Mouse (Mus musculus) liver, embryonic 14.5 days (tissue): ENCODE measurements around the gene Ckap2l. TPM values are rescaled to one million over a fixed set of nuclear protein-coding genes. Genes with fewer than 3 reads are reported as not detected.

Experiments used
- ATAC-seq: fragments of 200-750 bp; cut with Nextera tagmentation; 2 replicates; pipeline ENCODE4 v1.8.0; 2017; ENCODE audit warnings: moderate number of reproducible peaks, mild to moderate bottlenecking, moderate library complexity; ENCODE audit not compliant: insufficient read depth
- DNase-seq, 3 experiments: peaks; one replicate each; pipeline ENCODE4 v3.0.0-alpha.2; 2012 to 2013; ENCODE audit warnings: low read depth in 3 of 3, low spot score in 3 of 3
- H3K27ac ChIP-seq: fragments of 300-500 bp; sonication (generic); 2 replicates; pipeline ENCODE4 v1.5.1; 2014; ENCODE audit warnings: moderate library complexity, mild to moderate bottlenecking, control low read depth, inconsistent platforms
- H3K27me3 ChIP-seq: fragments of 300-500 bp; sonication (generic); 2 replicates; pipeline ENCODE4 v1.6.1; 2014; ENCODE audit warnings: mild to moderate bottlenecking, low read length, moderate library complexity; ENCODE audit not compliant: control insufficient read depth, insufficient read depth
- H3K36me3 ChIP-seq: fragments of 300-500 bp; sonication (generic); replicated peaks from 2 replicates; pipeline ENCODE4 v1.6.1; 2014; ENCODE audit warnings: low read depth; ENCODE audit not compliant: control insufficient read depth, insufficient read depth
- H3K4me1 ChIP-seq, 2 experiments: fragments of 200-500 bp in 1 of 2; fragments of 300-500 bp in 1 of 2; sonication (generic) in 1 of 2; replicated peaks; 2 replicates each; pipeline ENCODE4 v1.6.1; 2012 to 2014; ENCODE audit warnings: antibody characterized with exemption in 1 of 2, inconsistent platforms in 1 of 2, low read length in 1 of 2; ENCODE audit not compliant: control insufficient read depth in 2 of 2, insufficient read depth in 2 of 2
- H3K4me2 ChIP-seq: fragments of 300-500 bp; sonication (generic); 2 replicates; pipeline ENCODE4 v1.6.1; 2014; ENCODE audit warnings: low read depth, mild to moderate bottlenecking, control low read depth, moderate library complexity
- H3K4me3 ChIP-seq, 2 experiments: fragments of 200-500 bp in 1 of 2; fragments of 300-500 bp in 1 of 2; sonication (generic) in 1 of 2; 2 replicates each; pipeline ENCODE4 v1.5.1; 2012 to 2014; ENCODE audit warnings: low read depth in 2 of 2, low read length in 2 of 2, mild to moderate bottlenecking in 2 of 2, control low read depth in 1 of 2, inconsistent platforms in 1 of 2, moderate library complexity in 1 of 2; ENCODE audit not compliant: insufficient read depth in 1 of 2
- H3K9ac ChIP-seq: fragments of 300-500 bp; sonication (generic); replicated peaks from 2 replicates; pipeline ENCODE4 v1.6.1; 2014; ENCODE audit warnings: mild to moderate bottlenecking, control low read depth, moderate library complexity
- H3K9me3 ChIP-seq: fragments of 300-500 bp; sonication (generic); 2 replicates; pipeline ENCODE4 v1.6.1; 2016; ENCODE audit warnings: low read length, mixed read lengths; ENCODE audit not compliant: control insufficient read depth
- CTCF ChIP-seq: IDR thresholded peaks from 2 replicates; pipeline ENCODE4 v1.5.1; 2016; ENCODE audit warnings: antibody characterized with exemption, low read depth, control low read depth
- EP300 ChIP-seq: IDR thresholded peaks from 2 replicates; pipeline ENCODE4 v1.6.1; 2016; ENCODE audit warnings: antibody characterized with exemption, low read depth
- WGBS: fragments of 180-500 bp; shearing (Covaris S2); extraction: QIAGEN DNeasy Blood & Tissue Kit; methylation state at CpG from one replicate; pipeline ENCODE4 v1.1.7; 2014; ENCODE audit not compliant: insufficient replicate concordance; 5-methylcytosine and 5-hydroxymethylcytosine counted together
- polyA plus RNA-seq, 2 experiments: library from polyadenylated mRNA; depleted of rRNA in 1 of 2; stranded (reverse) in 1 of 2; unstranded in 1 of 2; fragments of >200 nt; fragmentation: Nextera tagmentation in 1 of 2; extraction: Ambion mirVana in 1 of 2; gene quantifications; 2 replicates each; pipeline versions ENCODE4 v1.2.1 to v1.2.3; 2012 to 2014

The Ckap2l gene
- polyA plus RNA-seq, 2 experiments: 11.0 to 39.3 TPM

DNA sequence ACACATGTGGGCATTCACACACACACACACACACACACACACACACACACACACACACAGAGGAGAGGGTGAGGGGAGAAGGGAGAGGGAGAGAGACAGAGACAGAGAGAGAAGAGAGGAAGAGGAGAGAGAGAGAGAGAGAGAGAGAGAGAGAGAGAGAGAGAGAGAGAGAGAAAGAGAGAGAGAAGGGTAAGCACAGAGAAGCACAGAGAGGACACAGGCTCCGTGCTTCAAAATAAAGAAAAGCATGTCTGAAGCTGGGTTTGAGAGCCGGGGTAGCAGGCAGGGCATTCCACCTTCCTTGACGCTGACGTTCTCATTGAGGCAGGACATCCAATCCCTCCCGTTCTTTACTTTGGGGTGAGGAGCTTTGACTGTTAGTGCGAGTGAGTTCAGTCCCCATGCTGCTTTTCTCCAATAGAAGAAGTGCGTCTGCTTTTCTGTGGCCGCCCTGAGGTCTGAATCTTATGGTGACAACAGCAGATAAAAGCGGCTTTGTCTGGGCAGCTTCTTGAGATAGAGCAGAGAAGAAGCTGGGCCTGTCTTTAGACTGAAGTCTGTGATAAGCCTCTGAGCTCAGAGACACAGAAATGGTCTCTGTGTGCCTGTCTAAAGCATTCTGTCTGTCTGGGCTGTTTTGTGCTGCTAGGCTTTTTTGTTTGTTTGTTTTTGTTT, 63.1 kb downstream of the Ckap2l start:
- Histone ChIP-seq H3K9me3 (no peaks in the 10 kb centered on the region), H3K4me2 (peak overlapping the region; percentile 68), H3K36me3 (no peaks in the 10 kb centered on the region), H3K27me3 (no peaks in the 10 kb centered on the region), H3K4me1 (peaks cover 54 to 69% of the 10 kb centered on the region in 2 experiments), H3K4me3 (peak overlapping the region; percentile 31 to 42), H3K9ac (peak overlapping the region; percentile 67), H3K27ac (peak overlapping the region; percentile 88)
- ATAC-seq: peak; percentile 76
- DNase-seq: peak; percentile 62 to 65 (median 64)
- WGBS: 15% methylated on average over 9 of the region's 9 CpGs
- TF ChIP-seq CTCF: no peak
- TF ChIP-seq EP300: peak; percentile 67

DNA sequence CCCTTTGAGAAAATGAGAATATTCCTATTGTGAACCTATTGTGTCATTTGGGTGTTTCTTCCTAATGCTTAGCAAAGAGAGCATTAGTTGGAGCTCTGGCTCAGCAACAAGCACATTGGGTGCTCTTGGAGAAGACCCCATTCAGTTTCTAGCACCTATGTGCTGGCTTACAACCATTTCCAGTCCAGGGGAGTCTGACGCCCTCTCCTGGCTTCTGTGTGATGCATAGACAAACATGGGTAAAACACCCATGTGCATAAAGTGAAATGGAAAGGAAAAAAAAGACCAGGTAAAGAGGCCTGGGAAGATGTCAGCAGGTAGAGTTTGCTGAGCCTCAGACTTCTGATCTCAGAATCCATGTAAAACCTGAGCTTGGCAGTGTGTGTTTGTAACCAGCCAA, 63.8 kb downstream of the Ckap2l start:
- H3K4me1 ChIP-seq: peaks cover 57 to 72% of the 10 kb centered on the region in 2 experiments
- peak; percentile 58 for TF ChIP-seq CTCF
- no peak for TF ChIP-seq EP300
- H3K27me3 ChIP-seq: no peaks in the 10 kb centered on the region
- peak overlapping the region; percentile 31 to 42 for H3K4me3 ChIP-seq
- H3K9ac ChIP-seq: peak overlapping the region; percentile 67
- no peaks in the 10 kb centered on the region for H3K36me3 ChIP-seq
- peak overlapping the region; percentile 88 for H3K27ac ChIP-seq
- no peak for DNase-seq
- H3K4me2 ChIP-seq: peak overlapping the region; percentile 68
- H3K9me3 ChIP-seq: no peaks in the 10 kb centered on the region
- no peak for ATAC-seq
- WGBS: 48% methylated on average over 1 of the region's 1 CpGs

DNA sequence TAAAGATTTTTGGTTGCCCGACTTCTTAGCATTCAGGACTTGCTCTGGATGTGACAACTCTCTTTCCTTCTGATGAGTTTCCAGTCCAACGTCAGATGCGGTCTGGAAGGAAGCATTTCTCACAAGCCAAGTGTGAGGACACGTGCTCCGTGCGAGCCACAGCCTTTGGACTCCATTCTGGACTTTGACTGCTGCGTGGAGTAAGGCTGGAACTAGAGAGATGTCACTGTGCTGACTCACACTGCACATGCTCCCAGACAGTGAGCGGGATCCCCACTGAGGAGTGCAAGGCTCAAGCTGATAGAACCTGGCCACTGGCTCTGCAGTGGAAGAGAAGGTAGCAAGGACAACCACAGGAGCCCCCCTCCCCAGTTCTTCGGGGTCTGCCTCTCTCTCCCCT, 64.5 kb downstream of the Ckap2l start:
- no peaks in the 10 kb centered on the region for H3K36me3 ChIP-seq
- no peaks in the 10 kb centered on the region for H3K27me3 ChIP-seq
- peak overlapping the region; percentile 68 for H3K4me2 ChIP-seq
- peak overlapping the region; percentile 88 for H3K27ac ChIP-seq
- TF ChIP-seq EP300: no peak
- no peak for TF ChIP-seq CTCF
- peak; percentile 27 for ATAC-seq
- no peak overlapping the region for H3K4me3 ChIP-seq
- 71% methylated on average over 9 of the region's 9 CpGs for WGBS
- no peak for DNase-seq
- H3K4me1 ChIP-seq: peaks cover 60 to 75% of the 10 kb centered on the region in 2 experiments
- H3K9ac ChIP-seq: peak overlapping the region; percentile 67
- H3K9me3 ChIP-seq: no peaks in the 10 kb centered on the region

DNA sequence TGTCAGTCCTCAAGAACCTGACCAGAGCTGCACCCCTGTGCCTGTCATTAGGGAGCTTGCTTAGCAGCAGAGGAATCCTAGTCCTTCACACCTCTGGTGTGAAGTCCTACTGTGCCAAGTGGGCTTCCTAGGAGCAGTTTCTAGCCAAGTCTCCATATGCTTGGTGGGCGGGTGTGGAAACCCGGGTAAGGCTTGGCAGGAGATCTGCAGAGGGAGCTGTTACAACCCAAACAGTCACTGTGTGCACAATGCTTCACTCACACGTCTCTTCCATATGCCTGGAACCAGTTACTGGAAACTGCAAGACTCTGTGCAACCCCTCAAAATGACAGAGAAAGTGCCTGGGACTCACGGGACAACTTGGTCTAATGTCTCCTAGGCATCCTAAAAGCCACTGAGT, 65.0 kb downstream of the Ckap2l start:
- Histone ChIP-seq H3K9me3 (no peaks in the 10 kb centered on the region), H3K36me3 (no peaks in the 10 kb centered on the region), H3K4me2 (no peak overlapping the region), H3K9ac (no peak overlapping the region; the same call in 1 of the 2 replicates), H3K27me3 (no peaks in the 10 kb centered on the region), H3K27ac (peak overlapping the region; percentile 88), H3K4me1 (peaks cover 64 to 77% of the 10 kb centered on the region in 2 experiments), H3K4me3 (no peak overlapping the region)
- no peak for DNase-seq
- no peak for TF ChIP-seq EP300
- no peak for TF ChIP-seq CTCF
- WGBS: 48% methylated on average over 4 of the region's 4 CpGs
- ATAC-seq: no peak

DNA sequence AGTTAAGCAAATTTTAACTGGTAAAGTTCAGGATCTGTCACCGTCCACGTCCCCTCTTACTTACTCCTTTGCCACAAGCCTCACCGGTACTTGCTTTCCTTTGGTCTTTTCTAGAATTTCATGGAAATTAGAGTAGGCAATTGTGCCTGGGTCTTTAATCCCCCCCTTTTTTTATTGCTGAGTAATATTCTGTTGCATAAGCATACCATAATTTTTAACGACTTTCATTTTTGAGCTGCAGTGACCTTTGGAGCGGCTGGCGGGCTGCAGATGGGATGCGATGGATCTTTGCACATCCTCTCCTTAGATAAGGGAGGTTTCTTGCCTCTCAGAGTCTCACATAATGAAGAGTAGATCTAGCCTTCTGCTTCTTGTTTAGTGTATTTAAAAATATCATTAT, 67.7 kb downstream of the Ckap2l start:
- H3K4me2 ChIP-seq: peak overlapping the region; percentile 72
- H3K4me3 ChIP-seq: no peak overlapping the region
- ATAC-seq (no peak), DNase-seq (no peak)
- TF ChIP-seq CTCF (no peak), EP300 (no peak)
- H3K27ac ChIP-seq: peak overlapping the region; percentile 95
- no peaks in the 10 kb centered on the region for H3K27me3 ChIP-seq
- peak overlapping the region; percentile 2; the same call in 1 of the 2 replicates for H3K9ac ChIP-seq
- 83% methylated on average over 7 of the region's 7 CpGs for WGBS
- H3K36me3 ChIP-seq: no peaks in the 10 kb centered on the region
- peaks cover 80 to 87% of the 10 kb centered on the region in 2 experiments for H3K4me1 ChIP-seq
- H3K9me3 ChIP-seq: no peaks in the 10 kb centered on the region
